Mouse (Mus musculus): Measurements from ENCODE around the gene Actn2.

DNA sequence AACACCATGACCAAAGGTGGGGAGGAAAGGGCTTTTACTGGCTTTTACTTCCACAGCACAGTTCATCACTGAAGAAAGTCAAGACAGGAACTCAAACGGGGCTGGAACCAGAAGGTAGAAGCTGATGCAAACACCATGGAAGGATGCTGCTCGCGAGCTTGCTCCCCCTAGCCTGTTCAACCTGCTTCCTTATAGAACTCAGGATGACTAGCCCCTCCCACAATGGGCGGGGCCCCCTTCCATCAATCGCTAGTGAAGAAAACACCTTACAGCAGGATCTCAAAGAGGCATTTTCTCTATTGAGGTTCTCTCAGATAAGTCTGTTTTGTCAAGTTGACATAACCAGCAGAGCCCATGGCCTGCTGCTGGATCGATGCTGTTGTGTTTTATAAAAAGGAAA lies 76.6 kb downstream of the Actn2 start:
- TF ChIP-seq CTCF (IDR thresholded peaks at IDR 0.05; ENCODE audit: extremely low read depth, insufficient read depth, low read length) = no peak
- no peak for TF ChIP-seq POLR2A (IDR thresholded peaks at IDR 0.05; ENCODE audit: extremely low read depth, insufficient read depth, low read length)
